Mouse (Mus musculus): ENCODE data around the gene Mrps35. TPM values are rescaled to one million over a fixed set of nuclear protein-coding genes. Genes with fewer than 3 reads are reported as not detected.

Gene Mrps35
- polyA plus RNA-seq, 1 experiment from 2014 or later = 121 TPM

DNA sequence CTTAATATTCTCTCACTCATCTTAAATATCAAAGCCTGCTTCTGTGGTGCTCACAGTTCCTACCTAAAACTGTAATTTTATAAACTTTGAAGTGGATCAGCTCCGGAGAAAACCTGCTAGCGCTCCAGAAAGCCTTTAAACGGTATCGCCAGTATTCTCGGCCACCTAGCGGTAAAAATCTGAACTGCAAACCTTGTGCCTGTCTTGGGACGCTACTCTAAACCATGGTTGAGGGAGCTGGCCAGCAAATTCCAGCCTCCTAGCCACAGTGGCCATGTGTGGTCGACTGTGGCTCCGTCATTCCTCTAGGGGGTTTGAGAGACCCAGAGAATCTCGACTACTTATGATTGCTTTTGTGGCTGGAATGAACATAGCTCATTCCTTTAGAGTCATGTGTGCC is 74.0 kb downstream of the Mrps35 start:
- peaks cover 6% of the 10 kb centered on the region; the same call in 1 of the 2 replicates for H3K36me3 ChIP-seq (ENCODE audit: insufficient read depth)
- DNase-seq (peak; percentile 97), ATAC-seq (ENCODE audit: insufficient read depth) (peak; percentile 80)
- H3K4me3 ChIP-seq (ENCODE audit: low read depth, low read length) = no peak overlapping the region
- no peak overlapping the region for H3K4me2 ChIP-seq
- H3K9ac ChIP-seq = no peak overlapping the region
- no peaks in the 10 kb centered on the region for H3K4me1 ChIP-seq (ENCODE audit: insufficient read depth)
- 7% methylated on average over 10 of the region's 10 CpGs for WGBS
- no peak overlapping the region for H3K27ac ChIP-seq (ENCODE audit: low read depth)
- no peaks in the 10 kb centered on the region for H3K27me3 ChIP-seq (ENCODE audit: insufficient read depth, low read length)
- TF ChIP-seq CTCF (IDR thresholded peaks at IDR 0.05; ENCODE audit: low read depth) = peak; percentile 86
- H3K9me3 ChIP-seq (ENCODE audit: low read depth, low read length) = no peaks in the 10 kb centered on the region

DNA sequence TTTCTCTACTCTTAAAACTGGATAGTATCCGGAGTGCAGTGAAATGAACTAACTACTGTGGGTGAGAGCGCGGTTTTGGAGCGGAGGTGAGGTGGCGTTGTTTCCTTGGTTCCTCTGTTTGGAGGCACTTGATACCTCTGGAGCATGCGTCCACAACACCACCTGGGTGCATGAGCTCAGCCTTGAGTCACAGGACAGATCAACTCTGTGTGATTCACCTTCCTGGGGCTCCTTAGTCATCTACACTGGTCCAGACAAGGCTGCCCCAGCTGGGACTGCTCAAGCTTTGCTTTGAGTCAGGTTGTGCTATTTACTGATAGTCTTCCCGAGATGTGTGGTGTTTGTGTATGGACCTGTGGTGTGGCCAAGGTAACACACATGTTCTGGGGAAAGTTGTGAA is 75.2 kb downstream of the Mrps35 start:
- no peak for TF ChIP-seq CTCF (IDR thresholded peaks at IDR 0.05; ENCODE audit: low read depth)
- DNase-seq (no peak), ATAC-seq (ENCODE audit: insufficient read depth) (no peak)
- H3K4me3 ChIP-seq (ENCODE audit: low read depth, low read length) = no peak overlapping the region
- WGBS = 86% methylated on average over 7 of the region's 7 CpGs
- no peaks in the 10 kb centered on the region for H3K27me3 ChIP-seq (ENCODE audit: insufficient read depth, low read length)
- H3K9ac ChIP-seq = no peak overlapping the region
- no peaks in the 10 kb centered on the region for H3K36me3 ChIP-seq (ENCODE audit: insufficient read depth)
- no peaks in the 10 kb centered on the region for H3K9me3 ChIP-seq (ENCODE audit: low read depth, low read length)
- H3K27ac ChIP-seq (ENCODE audit: low read depth) = no peak overlapping the region
- H3K4me1 ChIP-seq (ENCODE audit: insufficient read depth) = no peaks in the 10 kb centered on the region
- H3K4me2 ChIP-seq = no peak overlapping the region

DNA sequence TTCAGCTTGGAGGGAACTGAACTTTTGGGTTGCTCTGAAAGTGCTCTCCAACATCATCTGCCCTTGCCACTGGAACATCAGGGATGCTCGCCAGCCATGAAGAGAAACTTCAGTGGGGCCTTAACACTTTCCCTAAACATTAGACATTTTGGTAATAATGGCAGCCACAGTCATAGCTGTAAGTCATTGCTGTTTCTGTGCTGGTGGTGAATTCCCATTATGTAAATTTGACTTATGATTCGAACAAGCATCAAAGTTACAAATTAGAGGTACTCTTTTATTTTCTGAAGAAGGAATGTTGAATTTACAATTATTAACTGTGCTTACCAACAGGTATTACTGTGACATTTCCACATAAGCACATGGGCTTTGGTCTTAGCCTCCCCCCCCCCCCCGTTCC is 75.6 kb downstream of the Mrps35 start:
- no peak overlapping the region for H3K9ac ChIP-seq
- no peaks in the 10 kb centered on the region for H3K9me3 ChIP-seq (ENCODE audit: low read depth, low read length)
- H3K36me3 ChIP-seq (ENCODE audit: insufficient read depth) = no peaks in the 10 kb centered on the region
- 80% methylated on average over 3 of the region's 3 CpGs for WGBS
- H3K27ac ChIP-seq (ENCODE audit: low read depth) = no peak overlapping the region
- H3K4me2 ChIP-seq = no peak overlapping the region
- DNase-seq (no peak), ATAC-seq (ENCODE audit: insufficient read depth) (no peak)
- no peaks in the 10 kb centered on the region for H3K27me3 ChIP-seq (ENCODE audit: insufficient read depth, low read length)
- no peak for TF ChIP-seq CTCF (IDR thresholded peaks at IDR 0.05; ENCODE audit: low read depth)
- no peak overlapping the region for H3K4me3 ChIP-seq (ENCODE audit: low read depth, low read length)
- no peaks in the 10 kb centered on the region for H3K4me1 ChIP-seq (ENCODE audit: insufficient read depth)

DNA sequence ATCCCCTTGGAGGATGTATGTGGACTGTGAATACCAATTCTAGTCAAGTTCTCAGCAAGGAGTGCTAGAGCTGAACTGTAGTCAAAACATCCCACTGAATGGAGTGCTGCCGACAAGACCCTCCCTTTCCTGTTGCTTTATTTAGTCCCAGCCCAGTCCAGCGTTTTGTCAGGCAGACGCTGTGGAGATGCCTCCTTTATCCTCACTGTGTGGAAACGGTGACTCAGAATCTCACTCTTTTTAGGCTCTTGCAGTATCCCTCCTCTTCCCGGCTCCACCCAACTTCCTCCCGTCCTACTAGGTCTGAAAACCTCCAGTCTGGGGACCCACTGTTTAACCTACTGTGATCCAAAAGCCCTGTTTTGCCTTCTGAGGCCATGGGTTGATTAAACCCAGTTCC is 78.8 kb downstream of the Mrps35 start:
- Histone ChIP-seq H3K27ac (ENCODE audit: low read depth) (no peak overlapping the region), H3K9me3 (ENCODE audit: low read depth, low read length) (no peaks in the 10 kb centered on the region), H3K4me2 (no peak overlapping the region), H3K4me1 (ENCODE audit: insufficient read depth) (no peaks in the 10 kb centered on the region), H3K9ac (no peak overlapping the region), H3K36me3 (ENCODE audit: insufficient read depth) (no peaks in the 10 kb centered on the region), H3K4me3 (ENCODE audit: low read depth, low read length) (no peak overlapping the region), H3K27me3 (ENCODE audit: insufficient read depth, low read length) (no peaks in the 10 kb centered on the region)
- ATAC-seq (ENCODE audit: insufficient read depth) (no peak), DNase-seq (no peak)
- WGBS = 38% methylated on average over 6 of the region's 6 CpGs
- no peak for TF ChIP-seq CTCF (IDR thresholded peaks at IDR 0.05; ENCODE audit: low read depth)

Other genes starting within 250 kb of the Mrps35 start
- gene Arntl2, start 246.7 kb upstream of the Mrps35 start, polyA plus RNA-seq (2014; fragmentation: Nextera tagmentation; extraction: Ambion mirVana) = 5.9 and 6.2 TPM in 2 replicates
- gene Smco2, start 192.7 kb upstream of the Mrps35 start, polyA plus RNA-seq (2014; fragmentation: Nextera tagmentation; extraction: Ambion mirVana) = not detected in 2 replicates
- gene Ppfibp1, start 154.3 kb upstream of the Mrps35 start, polyA plus RNA-seq (2014; fragmentation: Nextera tagmentation; extraction: Ambion mirVana) = 52.5 and 56.8 TPM in 2 replicates
- gene 1700034J05Rik, start 88.3 kb upstream of the Mrps35 start, polyA plus RNA-seq (2014; fragmentation: Nextera tagmentation; extraction: Ambion mirVana) = 0.21 and 0.39 TPM in 2 replicates
- 1.1 TPM in 2 replicates for gene Rep15, start 10.2 kb upstream of the Mrps35 start, polyA plus RNA-seq (2014; fragmentation: Nextera tagmentation; extraction: Ambion mirVana)
- gene Mansc4, start 44.3 kb downstream of the Mrps35 start, polyA plus RNA-seq (2014; fragmentation: Nextera tagmentation; extraction: Ambion mirVana) = 7.3 and 7.5 TPM in 2 replicates
- 14.2 and 14.6 TPM in 2 replicates for gene Klhl42, start 48.6 kb downstream of the Mrps35 start, polyA plus RNA-seq (2014; fragmentation: Nextera tagmentation; extraction: Ambion mirVana)
- 12.3 and 13.1 TPM in 2 replicates for gene Pthlh, start 221.4 kb downstream of the Mrps35 start, polyA plus RNA-seq (2014; fragmentation: Nextera tagmentation; extraction: Ambion mirVana)